Comparison of ENCODE assay signal across 7 mouse cellular contexts in genomic region chr2:73218913-73219312, GRCm38 (mm10). TPM values are rescaled to one million over a fixed set of nuclear protein-coding genes. Genes with fewer than 3 reads are reported as not detected.
DNase-seq lines count a peak whose midpoint lies in the region; ATAC-seq and TF ChIP-seq lines count a peak whose summit lies in the region.

Ola1 (minus strand) TSS chr2:73218924.

- intact Hi-C loops in gastrocnemius, postnatal 14 days (cut with DNase I; ENCODE audit: low total_unique reads): no loop called here

- H3K27me3 ChIP-seq in G1E (ENCODE audit: insufficient read depth, low read length): peaks cover 8% of the 10 kb centered on the region; the same call in 1 of the 2 replicates
- no peaks in the 10 kb centered on the region for H3K27me3 ChIP-seq in intestine, embryonic 14.5 days (replicated peaks; ENCODE audit: control insufficient read depth, insufficient read depth, low read length)

- no peaks in the 10 kb centered on the region for H3K9me3 ChIP-seq in G1E (replicated peaks)
- no peaks in the 10 kb centered on the region for H3K9me3 ChIP-seq in intestine, embryonic 14.5 days (ENCODE audit: control insufficient read depth, low read length)

- DNase-seq in G1E (ENCODE audit: low spot score): no peak
- DNase-seq in adrenal gland, postnatal 25 days: no peak
- DNase-seq in gastrocnemius, postnatal 14 days: no peak
- no peak for DNase-seq in intestine, embryonic 14.5 days (ENCODE audit: low spot score)
- no peak for DNase-seq in spleen, adult 12 weeks (ENCODE audit: low spot score)
- no peak for DNase-seq in kidney, postnatal 4 days

- no peak within 1 kb of the TSS for H3K4me2 ChIP-seq in intestine, embryonic 14.5 days (ENCODE audit: low read length)

- H3K36me3 ChIP-seq in G1E (replicated peaks): no peaks in the 10 kb centered on the region
- no peaks in the 10 kb centered on the region for H3K36me3 ChIP-seq in intestine, embryonic 14.5 days (ENCODE audit: control insufficient read depth, insufficient read depth, low read length)

- ATAC-seq in G1E (ENCODE audit: extremely low read depth, insufficient number of reproducible peaks, low FRiP score, poor library complexity, severe bottlenecking): no peak
- ATAC-seq in intestine, embryonic 14.5 days (replicated peaks; ENCODE audit: low FRiP score, low TSS enrichment, low read depth): no peak; the same call in 1 of the 2 replicates
- no peak for ATAC-seq in megakaryocyte progenitor cell, adult 5-6 weeks (replicated peaks; ENCODE audit: poor library complexity)

- peaks cover 4% of the 10 kb centered on the region; the same call in 1 of the 2 replicates for H3K4me1 ChIP-seq in G1E (ENCODE audit: insufficient read depth, low read depth, low read length)
- no peaks in the 10 kb centered on the region for H3K4me1 ChIP-seq in intestine, embryonic 14.5 days (replicated peaks; ENCODE audit: control insufficient read depth, insufficient read depth, low read length)

- no peak within 1 kb of the TSS for H3K9ac ChIP-seq in intestine, embryonic 14.5 days (ENCODE audit: low read length)

- 74% methylated on average over 5 of the region's 5 CpGs for WGBS in intestine, embryonic 14.5 days

- H3K4me3 ChIP-seq in G1E (ENCODE audit: low read depth, low read length): no peak within 1 kb of the TSS
- no peak within 1 kb of the TSS for H3K4me3 ChIP-seq in intestine, embryonic 14.5 days (ENCODE audit: low read depth, low read length)

- TF ChIP-seq CTCF in G1E (IDR thresholded peaks at IDR 0.05; ENCODE audit: low read depth, low read length): no peak

- no peak within 1 kb of the TSS for H3K27ac ChIP-seq in intestine, embryonic 14.5 days (ENCODE audit: low read depth)

RNA-seq across cellular contexts. Expression of gene Ola1, which starts in this region (rescaled TPM):
- total RNA-seq in G1E (2014; fragmentation: Nextera tagmentation): 180 and 192 TPM in 2 replicates
- 108 and 124 TPM in 2 replicates for total RNA-seq in G1E (2017)
- polyA plus RNA-seq in G1E (2012): 47.1 and 59.0 TPM in 2 replicates
- 46.2 and 52.6 TPM in 2 replicates for total RNA-seq in adrenal gland, postnatal 25 days (2021)
- 10 to 100 TPM; 97.2 to 98.5 TPM for total RNA-seq in gastrocnemius, postnatal 14 days (2021)
- polyA plus RNA-seq in intestine, embryonic 14.5 days (2014; fragmentation: Nextera tagmentation; extraction: Ambion mirVana): 92.0 and 94.6 TPM in 2 replicates
- 157 and 170 TPM in 2 replicates for total RNA-seq in megakaryocyte progenitor cell, adult 5-6 weeks (2015)
- total RNA-seq in megakaryocyte progenitor cell, adult 5-6 weeks (2017): 152 and 154 TPM in 2 replicates
